Mouse (Mus musculus): ENCODE measurements at regions not wholly inside any gene's neighbourhood (a gene's known extent, or its start where the extent isn't known, plus 50 kb on each side); places are given as distances from the start of the nearest gene placed in this dataset.

GRCm38 (mm10) chr3:144050341-144050740, 154.7 kb downstream of the Lmo4 start:
- no peak overlapping the region for H3K4me3 ChIP-seq (ENCODE audit: low read depth, low read length)
- ATAC-seq (no peak), DNase-seq (no peak)
- no peaks in the 10 kb centered on the region for H3K27me3 ChIP-seq (ENCODE audit: insufficient read depth, low read length)
- no peak for TF ChIP-seq EP300 (IDR thresholded peaks at IDR 0.05; ENCODE audit: low read depth)
- 75% methylated on average over 4 of the region's 4 CpGs for WGBS (ENCODE audit: insufficient replicate concordance)
- no peak overlapping the region for H3K27ac ChIP-seq (ENCODE audit: low read depth)
- no peaks in the 10 kb centered on the region for H3K36me3 ChIP-seq (replicated peaks; ENCODE audit: insufficient read depth, low read length)
- no peak overlapping the region for H3K9ac ChIP-seq (replicated peaks)
- H3K4me2 ChIP-seq (ENCODE audit: low read depth, low read length), result no peak overlapping the region
- H3K9me3 ChIP-seq (ENCODE audit: low read length), result no peaks in the 10 kb centered on the region
- H3K4me1 ChIP-seq (ENCODE audit: insufficient read depth), result no peaks in the 10 kb centered on the region

- no peak overlapping the region for H3K4me3 ChIP-seq (ENCODE audit: low read depth, low read length)
- no peak overlapping the region for H3K9ac ChIP-seq (replicated peaks)
- H3K9me3 ChIP-seq (ENCODE audit: low read length), result no peaks in the 10 kb centered on the region
- TF ChIP-seq CTCF (IDR thresholded peaks at IDR 0.05; ENCODE audit: low read depth) (no peak), EP300 (IDR thresholded peaks at IDR 0.05; ENCODE audit: low read depth) (no peak)
- H3K27me3 ChIP-seq (ENCODE audit: insufficient read depth, low read length), result no peaks in the 10 kb centered on the region
- no peaks in the 10 kb centered on the region for H3K36me3 ChIP-seq (replicated peaks; ENCODE audit: insufficient read depth, low read length)
- DNase-seq (no peak), ATAC-seq (no peak)
- H3K27ac ChIP-seq (ENCODE audit: low read depth), result peak overlapping the region; percentile 35; the same call in 1 of the 2 replicates
- H3K4me2 ChIP-seq (ENCODE audit: low read depth, low read length), result no peak overlapping the region
- WGBS (ENCODE audit: insufficient replicate concordance), result 63% methylated on average over 4 of the region's 4 CpGs
- H3K4me1 ChIP-seq (ENCODE audit: insufficient read depth), result no peaks in the 10 kb centered on the region
Measured at GRCm38 (mm10) chr3:144049270-144049669, 155.8 kb downstream of the Lmo4 start.

GRCm38 (mm10) chr3:144044366-144044765, 160.7 kb downstream of the Lmo4 start:
- H3K4me1 ChIP-seq (ENCODE audit: insufficient read depth), result no peaks in the 10 kb centered on the region
- no peak for ATAC-seq
- no peak overlapping the region for H3K9ac ChIP-seq (replicated peaks)
- H3K9me3 ChIP-seq (ENCODE audit: low read length), result no peaks in the 10 kb centered on the region
- TF ChIP-seq CTCF (IDR thresholded peaks at IDR 0.05; ENCODE audit: low read depth) (no peak), EP300 (IDR thresholded peaks at IDR 0.05; ENCODE audit: low read depth) (no peak)
- H3K27me3 ChIP-seq (ENCODE audit: insufficient read depth, low read length), result no peaks in the 10 kb centered on the region
- no peak overlapping the region for H3K4me2 ChIP-seq (ENCODE audit: low read depth, low read length)
- H3K27ac ChIP-seq (ENCODE audit: low read depth), result peak overlapping the region; percentile 16; the same call in 1 of the 2 replicates
- H3K4me3 ChIP-seq (ENCODE audit: low read depth, low read length), result no peak overlapping the region
- no peak for DNase-seq
- 70% methylated on average over 2 of the region's 2 CpGs for WGBS (ENCODE audit: insufficient replicate concordance)
- no peaks in the 10 kb centered on the region for H3K36me3 ChIP-seq (replicated peaks; ENCODE audit: insufficient read depth, low read length)

- Histone ChIP-seq H3K9ac (replicated peaks) (no peak overlapping the region), H3K4me3 (ENCODE audit: low read depth, low read length) (no peak overlapping the region), H3K27me3 (ENCODE audit: insufficient read depth, low read length) (no peaks in the 10 kb centered on the region), H3K36me3 (replicated peaks; ENCODE audit: insufficient read depth, low read length) (no peaks in the 10 kb centered on the region), H3K4me2 (ENCODE audit: low read depth, low read length) (no peak overlapping the region), H3K4me1 (ENCODE audit: insufficient read depth) (no peaks in the 10 kb centered on the region), H3K27ac (ENCODE audit: low read depth) (0 out of 2 replicates have a peak overlapping the region, but pooled peaks have one; percentile 35), H3K9me3 (ENCODE audit: low read length) (no peaks in the 10 kb centered on the region)
- TF ChIP-seq CTCF (IDR thresholded peaks at IDR 0.05; ENCODE audit: low read depth) (no peak), EP300 (IDR thresholded peaks at IDR 0.05; ENCODE audit: low read depth) (no peak)
- DNase-seq, result no peak
- ATAC-seq, result peak; percentile 72
- 63% methylated on average over 5 of the region's 5 CpGs for WGBS (ENCODE audit: insufficient replicate concordance)
Measured at GRCm38 (mm10) chr3:144041788-144042187, 163.2 kb downstream of the Lmo4 start.

GRCm38 (mm10) chr3:144039498-144039897, 165.5 kb downstream of the Lmo4 start:
- DNase-seq, result no peak

GRCm38 (mm10) chr3:144029611-144030010, 175.4 kb downstream of the Lmo4 start:
- Histone ChIP-seq H3K9ac (replicated peaks) (no peak overlapping the region), H3K36me3 (replicated peaks; ENCODE audit: insufficient read depth, low read length) (no peaks in the 10 kb centered on the region), H3K27ac (ENCODE audit: low read depth) (no peak overlapping the region), H3K4me2 (ENCODE audit: low read depth, low read length) (no peak overlapping the region), H3K4me3 (ENCODE audit: low read depth, low read length) (no peak overlapping the region), H3K4me1 (ENCODE audit: insufficient read depth) (no peaks in the 10 kb centered on the region), H3K27me3 (ENCODE audit: insufficient read depth, low read length) (no peaks in the 10 kb centered on the region), H3K9me3 (ENCODE audit: low read length) (no peaks in the 10 kb centered on the region)
- DNase-seq (no peak), ATAC-seq (no peak)
- WGBS (ENCODE audit: insufficient replicate concordance), result 81% methylated on average over 1 of the region's 1 CpGs
- no peak for TF ChIP-seq EP300 (IDR thresholded peaks at IDR 0.05; ENCODE audit: low read depth)
- TF ChIP-seq CTCF (IDR thresholded peaks at IDR 0.05; ENCODE audit: low read depth), result no peak

More at GRCm38 (mm10) chr3:144039498-144039897, 165.5 kb downstream of the Lmo4 start:
- Histone ChIP-seq H3K36me3 (replicated peaks; ENCODE audit: insufficient read depth, low read length) (no peaks in the 10 kb centered on the region), H3K4me2 (ENCODE audit: low read depth, low read length) (no peak overlapping the region), H3K4me3 (ENCODE audit: low read depth, low read length) (no peak overlapping the region), H3K27ac (ENCODE audit: low read depth) (0 out of 2 replicates have a peak overlapping the region, but pooled peaks have one; percentile 36), H3K9ac (replicated peaks) (no peak overlapping the region), H3K9me3 (ENCODE audit: low read length) (no peaks in the 10 kb centered on the region), H3K27me3 (ENCODE audit: insufficient read depth, low read length) (no peaks in the 10 kb centered on the region), H3K4me1 (ENCODE audit: insufficient read depth) (no peaks in the 10 kb centered on the region)
- no peak for TF ChIP-seq CTCF (IDR thresholded peaks at IDR 0.05; ENCODE audit: low read depth)
- 67% methylated on average over 3 of the region's 3 CpGs for WGBS (ENCODE audit: insufficient replicate concordance)
- ATAC-seq, result 0 out of 2 replicates have a peak, but pooled peaks have one; percentile 21

- no peak for ATAC-seq
- Histone ChIP-seq H3K9ac (replicated peaks) (no peak overlapping the region), H3K4me1 (ENCODE audit: insufficient read depth) (no peaks in the 10 kb centered on the region), H3K27me3 (ENCODE audit: insufficient read depth, low read length) (no peaks in the 10 kb centered on the region), H3K9me3 (ENCODE audit: low read length) (no peaks in the 10 kb centered on the region), H3K36me3 (replicated peaks; ENCODE audit: insufficient read depth, low read length) (no peaks in the 10 kb centered on the region), H3K27ac (ENCODE audit: low read depth) (no peak overlapping the region), H3K4me3 (ENCODE audit: low read depth, low read length) (no peak overlapping the region), H3K4me2 (ENCODE audit: low read depth, low read length) (no peak overlapping the region)
- 70% methylated on average over 3 of the region's 3 CpGs for WGBS (ENCODE audit: insufficient replicate concordance)
- no peak for TF ChIP-seq CTCF (IDR thresholded peaks at IDR 0.05; ENCODE audit: low read depth)
- no peak for TF ChIP-seq EP300 (IDR thresholded peaks at IDR 0.05; ENCODE audit: low read depth)
- DNase-seq, result no peak
Measured at GRCm38 (mm10) chr3:144029121-144029520, 175.9 kb downstream of the Lmo4 start.

Measured in liver, postnatal 0 days (tissue).